Mouse (Mus musculus) thymus, postnatal 0 days (tissue): ENCODE data around the gene St3gal4. TPM values are rescaled to one million over a fixed set of nuclear protein-coding genes. Genes with fewer than 3 reads are reported as not detected.
"Not testable (repeated sequence)": the region's sequence is repeated elsewhere in the genome, so short reads cannot be mapped to it uniquely, and the experiment has no call there.

Experiments
- DNase-seq: peaks from one replicate; pipeline ENCODE4 v3.0.0-alpha.2; 2015; ENCODE audit warnings: low spot score
- polyA plus RNA-seq: library from polyadenylated mRNA; unstranded; fragments of >200 nt; fragmentation: Nextera tagmentation; extraction: Ambion mirVana; gene quantifications from 2 replicates; pipeline ENCODE4 v1.2.1, GENCODE M21; 2015

The St3gal4 gene
- 15.2 and 15.5 TPM in 2 replicates for polyA plus RNA-seq

DNA sequence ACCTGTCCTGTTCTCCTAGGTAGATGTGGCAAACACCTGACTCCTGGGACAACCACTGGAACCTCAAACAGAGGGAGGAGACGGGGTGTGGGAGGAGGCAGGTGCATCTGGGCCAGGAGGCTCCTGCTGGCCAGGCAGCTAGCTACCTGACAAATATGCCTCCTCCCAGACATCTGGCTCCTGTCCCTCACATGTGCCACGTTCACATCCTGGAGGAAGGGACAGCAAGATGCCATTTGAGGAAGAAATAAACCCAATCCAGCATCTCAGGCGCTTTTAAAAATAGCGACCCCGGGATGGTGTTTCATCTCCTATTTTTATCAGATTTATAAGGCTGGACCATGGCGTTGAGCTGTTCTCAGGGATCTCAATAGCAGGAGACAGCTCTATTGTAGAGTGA, at the start of gene St3gal4:
Gene St3gal4, minus strand, starts transcription at position 101 of the 400 bp plus-strand sequence.
- no peak for DNase-seq

DNA sequence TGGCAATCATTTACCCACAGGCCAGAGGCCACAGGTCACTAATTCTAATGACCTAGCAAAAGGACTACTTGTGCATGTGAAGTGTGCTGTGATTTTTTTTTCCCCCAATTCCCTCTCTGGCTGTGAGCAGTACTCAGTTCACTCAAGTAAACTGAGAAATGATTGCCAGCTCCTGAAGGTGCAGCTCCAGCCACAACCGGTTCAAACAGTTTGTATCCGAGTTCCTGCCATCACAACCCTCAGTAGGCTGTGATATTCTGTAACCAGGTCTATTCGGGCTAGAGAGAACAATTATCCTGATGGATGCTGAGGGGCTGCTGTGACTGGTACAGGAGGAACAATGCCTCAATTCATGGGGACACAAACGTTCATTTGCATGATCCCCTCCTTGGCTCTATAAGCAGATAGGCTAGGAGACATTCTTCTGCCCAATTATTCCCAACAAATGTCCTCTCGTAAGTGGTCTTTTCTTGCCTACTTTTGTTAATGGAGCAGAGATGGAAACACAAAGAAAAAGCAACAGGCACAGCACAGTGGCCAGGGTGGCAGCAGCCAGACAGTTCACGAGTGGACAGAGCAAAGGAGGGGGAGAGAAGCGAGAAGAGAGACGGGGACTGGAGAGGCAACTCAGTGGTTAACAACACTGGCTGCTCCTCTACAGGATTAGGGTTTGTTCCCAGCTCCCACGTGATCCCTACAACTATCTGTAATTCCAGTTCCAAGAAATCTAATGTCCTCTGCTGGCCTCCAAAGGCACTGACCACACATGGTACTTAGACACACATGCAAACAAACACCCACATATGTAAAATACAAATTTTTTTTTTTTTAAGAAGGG, 47.9 kb upstream of the St3gal4 start:
- no peak for DNase-seq

DNA sequence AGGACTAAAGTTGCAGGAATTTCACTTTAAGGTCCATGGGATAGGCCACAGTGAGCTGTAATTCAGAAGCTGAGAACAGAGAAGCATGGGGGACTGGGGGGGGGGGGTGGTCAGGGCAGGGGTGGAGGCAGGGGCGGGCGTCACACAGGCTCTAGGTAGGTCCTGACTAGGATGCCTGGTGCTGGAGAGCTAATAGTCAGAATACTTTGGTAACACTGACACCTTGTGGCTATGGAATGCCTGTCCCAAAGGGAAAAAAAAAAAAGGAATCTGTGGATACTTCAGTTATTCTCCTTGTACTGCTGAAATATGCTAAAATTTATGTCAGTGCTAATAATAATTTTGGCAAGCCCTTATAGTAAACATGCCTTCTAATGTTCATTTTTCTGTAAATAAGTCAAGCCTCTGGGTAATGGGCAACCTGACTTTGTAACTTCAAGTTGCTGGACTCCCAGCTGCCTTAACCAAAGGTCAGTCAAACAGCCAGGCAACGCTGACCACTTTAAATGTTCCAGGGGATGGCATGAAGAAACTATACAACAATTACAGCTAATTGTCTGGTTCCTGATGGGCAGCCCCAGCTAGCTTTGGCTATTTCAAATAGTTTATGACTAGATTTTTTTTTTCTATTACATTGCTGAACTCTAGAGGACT, 47.2 kb upstream of the St3gal4 start:
- DNase-seq, result peak; percentile 13

DNA sequence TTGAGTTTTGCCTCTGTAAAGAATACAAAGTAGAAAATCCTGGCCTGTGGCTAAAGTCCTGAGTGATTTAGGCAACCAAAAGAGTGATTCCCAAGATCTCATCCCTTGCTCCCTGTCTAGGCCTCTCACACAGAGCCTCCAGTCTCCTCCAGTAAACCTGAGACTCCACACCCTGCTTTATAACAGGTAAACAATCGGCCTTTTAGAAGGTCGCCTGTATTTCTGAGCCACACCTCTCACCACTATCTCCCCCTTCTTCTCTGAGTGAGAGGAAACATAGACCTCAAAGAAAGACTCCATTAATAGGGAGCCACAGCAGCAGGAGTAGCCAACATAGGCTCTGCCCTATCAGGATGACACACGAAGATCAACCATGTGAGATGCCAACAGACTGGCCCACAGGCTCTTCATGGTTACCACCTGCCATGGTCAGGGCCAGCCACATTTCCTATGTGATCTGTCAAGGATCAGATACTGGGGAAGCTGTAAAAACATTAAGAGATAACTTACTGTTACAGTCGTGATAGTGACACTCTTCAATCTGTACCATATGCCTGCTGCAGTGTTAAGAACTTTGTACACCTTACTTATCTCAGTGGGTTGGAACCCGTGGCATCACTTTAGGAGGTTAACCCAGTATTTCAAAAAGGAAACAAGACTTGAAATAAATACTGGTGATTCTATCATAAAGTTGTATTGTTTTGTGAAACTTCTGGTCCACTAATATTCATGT, 45.2 kb upstream of the St3gal4 start:
- no peak for DNase-seq

DNA sequence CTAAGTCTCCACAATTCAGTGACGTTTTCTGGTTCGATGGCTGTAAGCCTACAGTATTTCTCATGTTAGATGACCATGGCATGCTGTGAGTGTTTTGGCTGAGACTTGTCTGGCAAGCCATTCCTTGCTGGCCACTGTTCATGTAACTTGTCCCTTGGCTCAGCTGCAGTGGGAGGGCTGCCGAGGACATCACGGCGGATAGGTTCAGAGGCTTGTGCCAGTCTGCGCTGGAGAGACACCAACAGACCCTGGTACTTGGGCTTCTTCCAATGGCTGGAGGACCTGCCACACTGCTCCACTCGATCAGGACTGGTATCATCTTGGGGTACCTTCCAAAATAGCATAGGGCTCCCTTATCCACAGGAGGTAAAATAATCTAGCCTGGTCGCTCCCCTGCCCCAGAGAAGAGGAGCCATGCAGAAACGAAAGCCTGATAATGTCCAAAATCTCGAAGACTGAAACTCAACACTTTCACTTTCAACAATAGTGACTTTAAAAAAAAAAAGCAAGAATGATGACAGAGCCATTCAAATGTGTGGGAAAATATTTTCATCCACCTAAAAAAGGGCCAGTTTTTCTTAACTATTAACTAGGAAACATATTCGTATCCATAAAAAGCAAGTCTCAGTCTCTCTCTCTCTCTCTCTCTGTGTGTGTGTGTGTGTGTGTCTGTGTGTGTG, 44.1 kb upstream of the St3gal4 start:
- no peak for DNase-seq

DNA sequence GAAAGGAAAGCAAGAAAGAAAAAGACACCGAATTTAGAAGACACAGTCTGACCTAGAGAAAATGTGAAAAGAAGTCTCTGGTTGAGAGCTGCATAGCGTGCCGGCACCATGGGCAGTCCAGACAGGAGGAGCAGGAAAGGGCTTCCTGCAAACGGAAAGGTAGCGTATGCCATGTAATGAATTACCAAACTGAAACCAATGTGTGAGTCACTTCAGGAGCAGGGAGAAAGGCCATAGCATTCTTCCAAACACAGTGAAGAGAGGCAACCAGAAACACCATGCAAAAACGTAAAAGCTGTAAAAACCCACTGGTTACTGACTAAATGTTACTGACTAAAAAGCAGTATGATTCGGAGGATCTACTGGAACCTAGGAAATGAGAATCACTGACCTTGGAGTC, 42.7 kb upstream of the St3gal4 start:
- no peak for DNase-seq

DNA sequence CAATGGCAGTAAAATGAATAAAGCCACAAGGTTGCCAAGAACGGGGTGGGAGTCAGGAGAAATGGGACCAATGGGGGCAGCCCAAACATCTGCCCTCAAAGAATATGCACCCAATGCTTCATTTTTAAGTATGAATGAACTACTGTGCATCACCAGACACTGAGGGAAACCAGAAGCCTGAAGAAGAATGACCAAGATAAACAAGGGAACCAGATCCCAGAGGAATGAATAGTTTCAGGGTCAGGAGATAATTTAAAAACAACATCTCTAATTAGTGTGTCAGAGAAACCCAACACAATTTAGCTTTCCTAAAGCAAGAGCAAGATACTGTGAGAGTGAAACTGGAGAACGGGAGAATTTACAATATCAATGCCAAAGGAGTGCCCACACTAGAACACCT, 41.6 kb upstream of the St3gal4 start:
- no peak for DNase-seq

DNA sequence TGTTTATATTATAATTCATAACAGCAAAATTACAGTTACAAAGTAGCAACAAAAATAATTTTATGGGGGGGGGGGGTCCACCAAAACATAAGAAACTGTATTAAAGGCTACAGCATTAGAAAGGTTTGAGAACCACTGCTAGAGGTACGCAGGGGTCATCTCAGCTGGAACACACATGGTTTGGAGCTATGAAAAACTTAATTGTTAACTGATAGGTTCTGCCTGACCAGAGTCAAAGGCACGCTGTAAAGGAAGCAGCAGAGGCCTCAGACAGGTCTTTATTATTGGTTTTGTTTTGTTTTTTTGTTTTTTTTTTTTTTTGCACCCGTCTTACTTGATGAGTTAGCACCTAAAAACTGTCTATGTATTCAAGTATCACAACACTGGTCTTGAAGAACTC, 39.4 kb upstream of the St3gal4 start:
- no peak for DNase-seq

DNA sequence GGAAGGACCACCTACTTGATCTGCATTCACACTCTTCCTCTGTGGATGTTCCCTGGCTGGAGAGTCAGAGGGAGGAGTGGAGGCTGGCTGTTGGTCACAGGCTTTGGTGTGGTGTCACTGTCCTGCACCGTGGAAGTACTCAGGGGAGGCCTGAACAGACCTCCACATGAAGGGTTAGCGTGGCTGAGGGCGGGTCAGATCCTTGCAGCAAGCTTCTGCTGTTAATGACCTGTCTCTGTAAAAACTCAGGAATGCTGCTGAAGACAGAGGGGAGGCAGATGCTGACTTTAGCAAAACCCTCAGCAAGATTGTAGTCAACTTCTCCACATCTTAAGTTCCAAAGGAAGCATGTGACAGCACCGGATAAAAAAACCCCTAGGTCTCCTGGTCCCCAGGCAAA, 37.8 kb upstream of the St3gal4 start:
- DNase-seq, result no peak

DNA sequence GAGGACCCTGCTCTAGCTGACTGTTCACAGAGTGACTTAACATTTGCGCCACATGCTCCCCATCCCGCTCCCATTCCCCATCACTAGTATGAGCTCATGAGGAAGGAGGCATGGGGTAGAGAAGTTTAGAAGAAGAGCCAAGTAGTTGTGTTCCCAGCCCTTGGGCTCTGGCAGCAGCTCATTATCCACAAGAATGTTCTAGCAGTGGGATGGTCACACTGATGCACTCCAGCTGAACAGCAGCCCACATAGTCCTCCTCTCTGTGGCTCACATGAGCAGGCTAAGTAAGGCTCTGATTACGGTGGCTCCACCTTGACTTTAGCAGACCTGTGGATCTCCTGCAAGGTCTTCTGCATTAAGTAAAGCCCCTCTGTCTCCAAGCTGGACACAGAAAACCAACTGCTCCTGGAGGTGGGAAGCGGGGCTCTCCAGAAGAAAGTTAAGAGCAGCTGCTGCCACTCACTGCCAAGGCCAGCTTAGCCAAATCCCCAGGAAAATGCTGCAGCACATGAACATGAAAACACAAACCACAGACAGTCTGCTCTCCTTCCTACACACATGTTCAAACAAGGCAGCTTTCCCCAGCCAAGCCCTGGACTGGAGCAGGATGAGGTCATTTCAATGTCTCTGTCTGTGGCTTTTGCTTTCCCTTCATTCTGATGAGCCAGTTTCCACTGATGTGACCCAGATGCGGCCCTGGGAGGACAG, 37.1 kb upstream of the St3gal4 start:
- no peak for DNase-seq

DNA sequence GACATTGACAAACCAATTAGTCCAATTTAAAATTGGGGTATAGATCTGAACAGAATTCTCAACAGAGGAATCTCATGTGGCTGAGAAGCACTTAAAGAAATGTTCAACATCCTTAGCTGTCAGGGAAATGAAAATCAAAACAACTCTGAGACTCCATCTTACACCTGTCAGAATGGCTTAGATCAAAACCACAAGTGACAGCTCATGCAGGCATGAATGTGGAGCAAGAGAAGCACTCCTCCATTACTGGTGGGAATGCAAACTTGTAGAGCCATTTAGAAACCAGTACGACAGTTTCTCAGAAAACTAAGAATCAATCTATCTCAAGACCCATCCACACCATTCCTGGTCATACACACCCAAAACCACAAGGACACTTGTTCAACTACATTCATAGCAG, 33.9 kb upstream of the St3gal4 start:
- DNase-seq, result no peak

DNA sequence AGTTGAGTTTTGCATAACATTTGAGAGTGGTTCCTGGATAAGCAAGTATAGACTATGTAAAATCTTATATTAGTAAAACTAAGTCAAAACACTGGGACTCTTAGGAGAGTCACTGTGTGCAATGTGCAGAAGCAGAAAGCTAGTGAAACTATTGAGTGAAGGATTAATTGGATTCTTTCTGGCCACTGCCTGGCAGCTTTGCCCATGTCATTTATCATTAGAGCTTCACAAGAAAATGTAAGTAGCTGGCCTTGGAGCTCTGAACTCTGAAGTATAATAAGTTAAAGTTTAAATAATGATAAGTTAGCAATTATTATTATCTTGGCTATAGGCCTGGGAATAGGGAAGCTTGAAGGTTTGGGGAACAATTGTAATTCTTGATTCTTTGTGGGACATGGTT, 29.8 kb upstream of the St3gal4 start:
- DNase-seq, result not testable (repeated sequence)

DNA sequence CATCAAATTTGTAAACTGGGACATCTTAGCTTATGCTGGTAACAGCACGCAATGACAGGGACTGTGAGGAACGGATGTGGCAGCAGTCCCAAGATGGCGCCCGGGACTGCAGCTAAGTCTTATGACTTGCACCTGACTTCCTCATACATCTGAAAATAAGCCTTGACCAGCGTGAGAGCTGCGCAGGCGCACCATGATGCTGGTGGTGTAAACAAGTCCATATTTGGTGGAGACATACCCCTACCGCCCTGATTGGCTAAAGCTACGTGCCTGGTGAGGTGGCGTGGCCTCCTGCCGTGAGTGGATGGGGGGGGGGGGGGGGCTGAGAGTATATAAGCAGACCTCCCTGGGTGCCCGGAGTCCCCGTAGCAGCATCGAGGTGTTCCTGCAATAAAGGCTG, 28.2 kb upstream of the St3gal4 start:
- not testable (repeated sequence) for DNase-seq

DNA sequence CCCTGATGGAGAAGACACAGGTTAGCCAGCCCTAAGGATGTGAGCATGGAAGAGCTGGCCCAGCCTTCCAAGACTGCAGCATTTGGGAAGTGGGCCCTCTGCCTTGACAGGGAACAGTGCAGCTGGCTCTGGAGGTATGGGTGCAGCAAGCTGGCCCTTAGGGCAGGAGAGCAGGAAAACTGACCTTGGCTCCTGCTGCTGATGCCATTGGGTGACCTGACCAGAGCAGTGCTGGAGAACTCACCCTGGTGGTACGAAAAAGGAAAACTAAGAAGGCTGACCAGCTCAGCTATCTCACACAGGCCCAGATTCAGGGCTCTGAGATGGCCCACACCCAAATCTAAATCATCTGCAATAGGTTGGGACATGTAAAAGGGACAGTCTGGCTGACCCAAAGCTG, 26.8 kb upstream of the St3gal4 start:
- DNase-seq, result no peak

DNA sequence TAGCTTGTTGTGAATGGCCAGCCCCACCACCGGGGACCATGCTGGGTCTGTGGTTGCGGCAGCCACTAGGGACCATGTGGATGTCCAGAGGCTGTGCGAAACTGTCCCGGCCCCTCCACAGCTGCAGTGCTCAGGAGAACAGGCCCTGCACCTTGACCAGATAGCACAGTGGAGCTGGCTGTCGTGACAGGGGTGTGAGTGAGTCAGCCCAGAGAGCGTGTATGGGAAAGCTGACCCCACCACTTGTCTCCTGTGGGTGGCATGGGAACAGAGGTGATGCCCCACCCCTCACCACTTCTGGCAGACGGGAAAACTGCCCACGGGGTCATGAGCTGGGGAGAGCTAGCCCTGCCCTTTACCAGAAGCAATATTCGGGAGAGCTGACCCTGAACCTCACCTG, 26.1 kb upstream of the St3gal4 start:
- DNase-seq, result no peak

DNA sequence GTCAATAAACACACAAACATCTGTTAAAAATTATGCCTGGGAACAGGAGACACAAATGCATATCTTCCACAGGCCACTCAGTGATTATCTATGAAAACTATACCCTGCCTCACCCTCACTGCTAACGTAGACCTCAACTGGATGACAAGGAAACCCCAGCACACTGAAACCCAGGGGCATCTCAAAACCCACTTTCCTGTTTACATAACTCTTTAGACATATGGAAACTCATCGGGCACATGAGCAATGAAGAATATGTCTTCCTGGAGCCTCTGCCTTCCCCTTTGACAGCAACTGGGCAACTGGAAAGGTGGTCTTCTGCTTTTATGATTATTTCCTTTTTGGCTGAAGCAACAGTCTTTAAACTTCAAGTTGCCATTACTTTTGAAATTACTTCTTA, 23.2 kb upstream of the St3gal4 start:
- DNase-seq, result no peak

DNA sequence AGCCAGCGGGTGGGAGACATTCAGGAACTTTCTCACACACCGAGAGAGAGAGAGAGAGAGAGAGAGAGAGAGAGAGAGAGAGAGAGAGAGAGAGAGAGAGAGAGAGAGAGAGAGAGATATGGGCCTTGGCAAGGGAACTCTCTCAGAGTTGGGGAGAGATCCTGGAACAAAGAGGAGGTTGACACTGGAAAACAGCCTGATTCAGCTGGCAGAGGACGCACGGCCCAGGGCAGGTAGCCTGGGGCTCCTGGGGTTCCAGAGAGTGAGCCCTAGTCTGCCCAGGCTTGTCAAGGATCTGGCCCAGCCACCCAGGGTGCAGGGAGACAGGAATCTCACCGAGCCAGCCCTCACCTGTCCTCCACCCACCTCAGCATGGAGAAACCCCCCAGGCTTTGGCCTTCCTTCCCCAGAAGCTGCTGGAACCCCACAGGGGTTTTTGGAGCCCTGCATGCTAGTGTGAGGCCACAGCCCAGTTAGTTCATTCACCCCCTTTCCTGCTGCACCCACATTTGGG, 20.2 kb upstream of the St3gal4 start:
- no peak for DNase-seq

DNA sequence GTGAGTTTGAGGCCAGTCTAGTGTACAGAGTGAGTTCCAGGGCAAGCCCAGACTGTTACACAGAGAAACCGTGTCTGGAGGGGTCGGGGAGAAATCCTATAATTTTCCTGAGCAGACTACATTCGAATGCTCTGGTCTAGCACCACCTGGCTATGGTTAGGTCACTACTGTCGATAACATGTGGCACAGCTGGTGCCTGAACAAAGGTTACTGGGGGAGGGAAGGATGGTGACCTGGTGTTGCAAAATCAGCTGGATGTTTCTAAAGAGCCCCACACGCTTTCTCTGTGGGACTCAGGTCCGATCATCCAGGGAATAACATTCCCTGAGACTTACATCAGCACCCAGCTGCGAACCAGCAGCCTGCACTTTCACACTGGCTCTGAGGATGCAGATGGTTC, 19.0 kb upstream of the St3gal4 start:
- no peak for DNase-seq

DNA sequence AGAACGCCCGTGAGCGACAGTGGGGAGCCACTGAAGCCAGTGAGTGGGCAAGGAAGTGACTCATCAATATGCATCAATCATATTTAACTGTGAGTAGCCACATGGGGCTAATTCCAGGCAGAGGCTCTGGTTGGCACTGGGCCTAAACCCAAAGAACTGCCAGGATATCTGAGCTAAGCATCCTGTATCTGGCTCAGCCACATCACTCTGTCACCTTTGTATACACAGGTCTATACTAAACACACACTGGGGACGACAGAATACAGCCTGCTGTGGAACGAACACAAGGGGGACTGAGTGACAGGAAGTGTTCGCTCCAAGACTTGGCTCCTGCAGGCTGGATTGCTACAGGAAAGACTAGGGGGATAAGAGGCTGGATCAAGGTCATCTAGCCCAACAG, 16.5 kb upstream of the St3gal4 start:
- DNase-seq, result no peak

DNA sequence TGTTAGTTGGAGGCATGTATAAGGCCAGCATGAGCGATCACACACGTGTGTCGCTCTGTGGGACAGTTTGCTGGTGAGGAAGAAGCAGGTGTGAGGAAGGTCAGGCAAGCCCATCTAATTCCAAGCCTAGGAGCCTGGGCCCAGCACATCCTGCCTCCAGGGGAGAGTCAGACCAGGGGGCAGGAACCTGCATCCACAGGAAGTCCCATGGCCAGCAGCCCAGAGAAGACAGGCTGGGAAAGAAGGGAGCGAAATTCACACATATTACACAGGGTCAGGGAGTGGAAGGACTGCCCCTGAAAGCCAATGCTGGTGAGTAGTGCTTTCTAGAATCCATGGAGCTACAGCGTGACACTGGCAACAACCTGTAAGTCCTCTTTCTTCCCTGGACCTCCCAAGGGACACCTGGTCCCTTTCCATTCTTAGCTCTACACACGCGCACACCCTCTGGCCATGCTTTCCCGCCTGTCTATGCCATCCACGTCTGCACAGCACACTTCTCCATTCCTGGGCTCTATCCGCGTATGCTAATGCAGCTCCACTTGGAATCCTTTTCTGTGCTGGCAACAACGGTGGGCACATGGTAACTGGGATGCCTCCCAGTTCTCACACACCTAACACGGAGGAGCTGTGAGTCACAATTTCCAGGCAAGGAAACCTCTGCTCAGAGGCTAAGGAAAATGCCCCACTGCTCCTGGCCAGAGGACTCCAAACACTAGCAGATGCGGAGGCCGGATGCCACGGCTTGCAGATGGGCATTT, 12.7 kb upstream of the St3gal4 start:
- DNase-seq, result no peak
